Mouse (Mus musculus) ES-E14 (cell line): ENCODE results near the gene Hs3st3b1. TPM values are rescaled to one million over a fixed set of nuclear protein-coding genes. Genes with fewer than 3 reads are reported as not detected.

Experiments used
- DNase-seq: peaks from one replicate; pipeline ENCODE4 v3.0.0-alpha.2; 2013; ENCODE audit warnings: low read depth, low spot score
- H3K27ac ChIP-seq: 2 replicates; pipeline ENCODE4 v1.5.1; 2012; ENCODE audit warnings: low read depth, mild to moderate bottlenecking, low read length, moderate library complexity, mixed read lengths; ENCODE audit not compliant: poor library complexity, insufficient read depth, severe bottlenecking
- H3K36me3 ChIP-seq: 2 replicates; pipeline ENCODE4 v1.6.1; 2012; ENCODE audit warnings: mild to moderate bottlenecking, low read length, moderate library complexity, mixed read lengths; ENCODE audit not compliant: control insufficient read depth, poor library complexity, insufficient read depth, severe bottlenecking
- H3K4me1 ChIP-seq, 2 experiments: fragments of 150-350 bp in 1 of 2; sonication (generic) in 1 of 2; 2 replicates each; pipeline ENCODE4 v1.6.1; 2012; ENCODE audit warnings: low read length in 2 of 2, mild to moderate bottlenecking in 1 of 2, mixed read lengths in 1 of 2; ENCODE audit not compliant: control insufficient read depth in 2 of 2, insufficient read depth in 2 of 2, poor library complexity in 1 of 2
- H3K4me3 ChIP-seq, 2 experiments: fragments of 150-350 bp in 1 of 2; sonication (generic) in 1 of 2; 2 replicates each; pipeline ENCODE4 v1.5.1; 2012; ENCODE audit warnings: low read length in 2 of 2, low read depth in 1 of 2, mild to moderate bottlenecking in 1 of 2, mixed read lengths in 1 of 2; ENCODE audit not compliant: insufficient read depth in 1 of 2, poor library complexity in 1 of 2, severe bottlenecking in 1 of 2
- H3K9ac ChIP-seq: 2 replicates; pipeline ENCODE4 v1.6.1; 2012; ENCODE audit warnings: low read depth, mild to moderate bottlenecking, low read length, mixed read lengths; ENCODE audit not compliant: poor library complexity, insufficient read depth, severe bottlenecking
- H3K9me3 ChIP-seq: fragments of 150-350 bp; sonication (generic); 2 replicates; pipeline ENCODE4 v1.6.1; 2012; ENCODE audit warnings: low read depth, mild to moderate bottlenecking, low read length; ENCODE audit not compliant: control insufficient read depth, insufficient read depth
- CHD2 ChIP-seq: IDR thresholded peaks from 2 replicates; pipeline ENCODE4 v1.6.1; 2014; ENCODE audit warnings: mild to moderate bottlenecking, low read depth, low read length, inconsistent platforms
- HCFC1 ChIP-seq: IDR thresholded peaks from 2 replicates; pipeline ENCODE4 v1.6.1; 2012; ENCODE audit warnings: low read length, inconsistent platforms, borderline replicate concordance; ENCODE audit not compliant: insufficient read depth
- MAFK ChIP-seq: IDR thresholded peaks from 2 replicates; pipeline ENCODE4 v1.6.1; 2014; ENCODE audit warnings: mild to moderate bottlenecking, low read depth, low read length, inconsistent platforms; ENCODE audit not compliant: insufficient read depth
- ZC3H11A ChIP-seq: IDR thresholded peaks from 2 replicates; pipeline ENCODE4 v1.6.1; 2012; ENCODE audit warnings: low read depth, mild to moderate bottlenecking, inconsistent platforms, low read length, borderline replicate concordance
- ZNF384 ChIP-seq: IDR thresholded peaks from 2 replicates; pipeline ENCODE4 v1.6.1; 2012; ENCODE audit warnings: low read depth, low read length, inconsistent platforms
- in situ Hi-C, 2 experiments: fragments of 600-800 bp; cut with MboI; formaldehyde crosslinking; loops; one replicate each; pipeline ENCODE4 v1.15.1; 2025; ENCODE audit warnings: low sequenced_read_pairs in 2 of 2, inconsistent platforms in 1 of 2; ENCODE audit not compliant: unreplicated experiment in 2 of 2
- total RNA-seq: library from RNA; depleted of rRNA; stranded (reverse); fragments of 300-350 nt; gene quantifications from 2 replicates; pipeline ENCODE4 v1.2.3, GENCODE M21; 2012

Gene Hs3st3b1
- total RNA-seq, 1 experiment: 4.4 TPM

GRCm38 (mm10) chr11:63968388-63969035, 46.4 kb upstream of the Hs3st3b1 start:
- no peak for DNase-seq
- TF ChIP-seq ZC3H11A: no peak
- TF ChIP-seq HCFC1: no peak
- no peak for TF ChIP-seq ZNF384
- TF ChIP-seq MAFK: no peak
- TF ChIP-seq CHD2: no peak
- H3K4me3 ChIP-seq: no peak overlapping the region
- H3K9ac ChIP-seq: no peak overlapping the region
- H3K27ac ChIP-seq: no peak overlapping the region
- H3K36me3 ChIP-seq: peaks cover under 1% of the 10 kb centered on the region; the same call in 1 of the 2 replicates
- H3K9me3 ChIP-seq: no peaks in the 10 kb centered on the region
- H3K4me1 ChIP-seq: no peaks in the 10 kb centered on the region; a peak in 1 of 4 replicates
- in situ Hi-C loops: no loop called here

- H3K27ac ChIP-seq: no peak overlapping the region
- peaks cover 5% of the 10 kb centered on the region; the same call in 1 of the 2 replicates for H3K36me3 ChIP-seq
- TF ChIP-seq ZNF384: no peak
- TF ChIP-seq MAFK: no peak
- TF ChIP-seq HCFC1: no peak
- TF ChIP-seq ZC3H11A: no peak
- no peak for TF ChIP-seq CHD2
- in situ Hi-C loops: no loop called here
- no peak overlapping the region for H3K4me3 ChIP-seq
- H3K9me3 ChIP-seq: no peaks in the 10 kb centered on the region
- DNase-seq: no peak
- no peak overlapping the region for H3K9ac ChIP-seq
- H3K4me1 ChIP-seq: no peaks in the 10 kb centered on the region; a peak in 1 of 4 replicates
These were observed 45.7 kb upstream of the Hs3st3b1 start for GRCm38 (mm10) chr11:63967641-63968387.

- Histone ChIP-seq H3K4me1 (no peaks in the 10 kb centered on the region; a peak in 1 of 4 replicates), H3K9me3 (no peaks in the 10 kb centered on the region), H3K4me3 (no peak overlapping the region), H3K27ac (no peak overlapping the region), H3K36me3 (peaks cover 5% of the 10 kb centered on the region; the same call in 1 of the 2 replicates), H3K9ac (no peak overlapping the region)
- TF ChIP-seq MAFK (no peak), ZC3H11A (no peak), CHD2 (no peak), ZNF384 (no peak), HCFC1 (no peak)
- DNase-seq: no peak
- in situ Hi-C loops: no loop called here
These were observed 43.3 kb upstream of the Hs3st3b1 start for GRCm38 (mm10) chr11:63965437-63965836.

GRCm38 (mm10) chr11:63957207-63957606, 35.1 kb upstream of the Hs3st3b1 start:
- peak; percentile 75 for DNase-seq

More at GRCm38 (mm10) chr11:63957207-63957606, 35.1 kb upstream of the Hs3st3b1 start:
- Histone ChIP-seq H3K9ac (peak overlapping the region; percentile 33), H3K9me3 (no peaks in the 10 kb centered on the region), H3K4me1 (peaks cover 16 to 28% of the 10 kb centered on the region in 2 experiments), H3K4me3 (0 out of 4 replicates have a peak overlapping the region, but pooled peaks of 1 of the 2 experiments have one; percentile 3), H3K36me3 (no peaks in the 10 kb centered on the region), H3K27ac (peak overlapping the region; percentile 80)
- in situ Hi-C loops: no loop called here
- TF ChIP-seq MAFK (no peak), HCFC1 (no peak), ZNF384 (no peak), CHD2 (no peak), ZC3H11A (no peak; the same call in 1 of the 2 replicates)
